Mouse (Mus musculus): ENCODE data around the gene Plekhb1. TPM values are rescaled to one million over a fixed set of nuclear protein-coding genes. Genes with fewer than 3 reads are reported as not detected.

Plekhb1 gene
- total RNA-seq, 2 experiments from 2014 or later: 2.5 to 3.2 TPM

GRCm38 (mm10) chr7:100658093-100658578, 4.1 kb downstream of the Plekhb1 start:
- no peak for DNase-seq

GRCm38 (mm10) chr7:100656739-100657138, 5.5 kb downstream of the Plekhb1 start:
- DNase-seq: no peak

- DNase-seq: no peak
These were observed 7.8 kb downstream of the Plekhb1 start for GRCm38 (mm10) chr7:100654441-100654840.

- no peak for DNase-seq
These were observed 8.5 kb downstream of the Plekhb1 start for GRCm38 (mm10) chr7:100653480-100654266.

- DNase-seq: no peak
These were observed 11.2 kb downstream of the Plekhb1 start for GRCm38 (mm10) chr7:100651011-100651410.

- DNase-seq: no peak
These were observed 11.8 kb downstream of the Plekhb1 start for GRCm38 (mm10) chr7:100650421-100650820.

GRCm38 (mm10) chr7:100649826-100650225, 12.4 kb downstream of the Plekhb1 start:
- no peak for DNase-seq

GRCm38 (mm10) chr7:100649095-100649494, 13.1 kb downstream of the Plekhb1 start:
- no peak for DNase-seq

- peak; percentile 48 to 81 for DNase-seq
These were observed 17.1 kb downstream of the Plekhb1 start for GRCm38 (mm10) chr7:100645147-100645546.

GRCm38 (mm10) chr7:100642413-100642812, 19.8 kb downstream of the Plekhb1 start:
- DNase-seq: no peak

GRCm38 (mm10) chr7:100637657-100638056, 24.6 kb downstream of the Plekhb1 start:
- DNase-seq: peak in 1 of 2 experiments; percentile 31

GRCm38 (mm10) chr7:100624538-100624937, 37.7 kb downstream of the Plekhb1 start:
- DNase-seq: no peak

GRCm38 (mm10) chr7:100622277-100622676, 39.9 kb downstream of the Plekhb1 start:
- no peak for DNase-seq

- DNase-seq: no peak
These were observed 45.9 kb downstream of the Plekhb1 start for GRCm38 (mm10) chr7:100616121-100616857.

- DNase-seq: no peak
These were observed 53.3 kb downstream of the Plekhb1 start for GRCm38 (mm10) chr7:100608910-100609309.

- peak; percentile 58 to 67 for DNase-seq
These were observed 54.0 kb downstream of the Plekhb1 start, which contains the start of gene Mrpl48 for GRCm38 (mm10) chr7:100608130-100608741. TSS of gene Mrpl48 (minus strand) at chr7:100608301.

- DNase-seq: peak; percentile 96 to 99
These were observed 54.7 kb downstream of the Plekhb1 start, which contains the start of gene Rab6a for GRCm38 (mm10) chr7:100607214-100608129. TSS of gene Rab6a (plus strand) at chr7:100607410.

GRCm38 (mm10) chr7:100600211-100600610, 62.0 kb downstream of the Plekhb1 start:
- no peak for DNase-seq

GRCm38 (mm10) chr7:100593349-100593748, 68.9 kb downstream of the Plekhb1 start:
- no peak for DNase-seq
